Mouse (Mus musculus) forebrain, postnatal 0 days (tissue): ENCODE results near the gene Polr3b. TPM values are rescaled to one million over a fixed set of nuclear protein-coding genes. Genes with fewer than 3 reads are reported as not detected.

ENCODE experiments used
- ATAC-seq: fragments of 200-750 bp; cut with Nextera tagmentation; 2 replicates; pipeline ENCODE4 v1.8.0; 2017; ENCODE audit warnings: mild to moderate bottlenecking, moderate library complexity
- DNase-seq: peaks from one replicate; pipeline ENCODE4 v3.0.0-alpha.2; 2015
- H3K27ac ChIP-seq: fragments of 300-500 bp; sonication (generic); 2 replicates; pipeline ENCODE4 v1.5.1; 2014; ENCODE audit warnings: low read depth, mild to moderate bottlenecking, antibody characterized with exemption, low read length, moderate library complexity, mixed read lengths
- H3K27me3 ChIP-seq: fragments of 300-500 bp; sonication (generic); 2 replicates; pipeline ENCODE4 v1.6.1; 2014; ENCODE audit warnings: mild to moderate bottlenecking, low read length, mixed read lengths; ENCODE audit not compliant: insufficient read depth
- H3K36me3 ChIP-seq: fragments of 300-500 bp; sonication (generic); 2 replicates; pipeline ENCODE4 v1.6.1; 2014; ENCODE audit warnings: mild to moderate bottlenecking, moderate library complexity; ENCODE audit not compliant: insufficient read depth
- H3K4me1 ChIP-seq: fragments of 300-500 bp; sonication (generic); 2 replicates; pipeline ENCODE4 v1.6.1; 2014; ENCODE audit warnings: antibody characterized with exemption; ENCODE audit not compliant: insufficient read depth
- H3K4me2 ChIP-seq: fragments of 300-500 bp; sonication (generic); 2 replicates; pipeline ENCODE4 v1.6.1; 2014; ENCODE audit warnings: low read depth, mild to moderate bottlenecking, moderate library complexity
- H3K4me3 ChIP-seq: fragments of 300-500 bp; sonication (generic); 2 replicates; pipeline ENCODE4 v1.5.1; 2014; ENCODE audit warnings: low read depth, low read length, mixed read lengths
- H3K9ac ChIP-seq: fragments of 300-500 bp; sonication (generic); 2 replicates; pipeline ENCODE4 v1.6.1; 2014; ENCODE audit warnings: mild to moderate bottlenecking
- H3K9me3 ChIP-seq: fragments of 300-500 bp; sonication (generic); 2 replicates; pipeline ENCODE4 v1.6.1; 2016; ENCODE audit warnings: low read length
- CTCF ChIP-seq: sonication (generic); IDR thresholded peaks from 2 replicates; pipeline ENCODE4 v1.5.1; 2016; ENCODE audit warnings: antibody characterized with exemption, control low read depth, low read depth
- WGBS: fragments of 180-500 bp; shearing (Covaris S2); extraction: QIAGEN DNeasy Blood & Tissue Kit; methylation state at CpG from one replicate; pipeline ENCODE4 v1.1.7; 2014; 5-methylcytosine and 5-hydroxymethylcytosine counted together
- polyA plus RNA-seq: library from polyadenylated mRNA; unstranded; fragments of >200 nt; fragmentation: Nextera tagmentation; extraction: Ambion mirVana; gene quantifications from 2 replicates; pipeline ENCODE4 v1.2.1, GENCODE M21; 2015
- total RNA-seq: library from RNA; depleted of rRNA; stranded (reverse); fragments of >200 nt; gene quantifications from 2 replicates; pipeline ENCODE4 v1.2.3, GENCODE M21; 2014; rRNA removed

Gene Polr3b
- total and polyA plus RNA-seq, 2 experiments from 2014 or later, result 8.8 to 17.1 TPM

- ATAC-seq (no peak), DNase-seq (no peak)
- Histone ChIP-seq H3K27ac (no peak overlapping the region), H3K4me1 (no peaks in the 10 kb centered on the region), H3K36me3 (no peaks in the 10 kb centered on the region), H3K9ac (no peak overlapping the region), H3K4me3 (no peak overlapping the region), H3K27me3 (no peaks in the 10 kb centered on the region), H3K4me2 (no peak overlapping the region), H3K9me3 (no peaks in the 10 kb centered on the region)
- TF ChIP-seq CTCF, result no peak
- WGBS, result 89% methylated on average over 12 of the region's 12 CpGs
Measured at GRCm38 (mm10) chr10:84774573-84774972, 152.5 kb downstream of the Polr3b start.

Other genes with a start within 250 kb of the Polr3b start
- gene Nuak1, start 181.7 kb upstream of the Polr3b start, total RNA-seq, result 25.9 and 28.7 TPM in 2 replicates
- 3.7 and 4.0 TPM in 2 replicates for gene Nuak1, start 181.7 kb upstream of the Polr3b start, polyA plus RNA-seq
- gene Ckap4, start 88.2 kb upstream of the Polr3b start, total RNA-seq, result 49.1 and 66.3 TPM in 2 replicates
- gene Ckap4, start 88.2 kb upstream of the Polr3b start, polyA plus RNA-seq, result 39.9 and 50.1 TPM in 2 replicates
- 14.3 and 20.1 TPM in 2 replicates for gene Tcp11l2, start 45.7 kb upstream of the Polr3b start, total RNA-seq
- gene Tcp11l2, start 45.7 kb upstream of the Polr3b start, polyA plus RNA-seq, result 21.6 and 24.9 TPM in 2 replicates
- 5.2 and 8.1 TPM in 2 replicates for gene Rfx4, start 133.8 kb downstream of the Polr3b start, total RNA-seq
- 5.6 and 7.3 TPM in 2 replicates for gene Rfx4, start 133.8 kb downstream of the Polr3b start, polyA plus RNA-seq